Mouse (Mus musculus): ENCODE results near the gene Rcn1.
A peak's percentile ranks its signal among the peaks of the same experiment; 100 is the strongest.

Gene Rcn1

GRCm38 (mm10) chr2:105399085-105399891 is at the start of gene Rcn1:
TSS of gene Rcn1 (minus strand) at chr2:105399319.
- DNase-seq (ENCODE audit: low read depth) = peak; percentile 66

GRCm38 (mm10) chr2:105444072-105444471 is 45.0 kb upstream of the Rcn1 start:
- no peak for DNase-seq (ENCODE audit: low read depth)

- DNase-seq (ENCODE audit: low read depth) = no peak
Observed at GRCm38 (mm10) chr2:105439022-105439421, 39.9 kb upstream of the Rcn1 start.

GRCm38 (mm10) chr2:105438525-105438924 is 39.4 kb upstream of the Rcn1 start:
- no peak for DNase-seq (ENCODE audit: low read depth)

GRCm38 (mm10) chr2:105432927-105433326 is 33.8 kb upstream of the Rcn1 start:
- no peak for DNase-seq (ENCODE audit: low read depth)

GRCm38 (mm10) chr2:105430373-105430772 is 31.3 kb upstream of the Rcn1 start:
- DNase-seq (ENCODE audit: low read depth) = no peak

- DNase-seq (ENCODE audit: low read depth) = no peak
Observed at GRCm38 (mm10) chr2:105429899-105430298, 30.8 kb upstream of the Rcn1 start.

- DNase-seq (ENCODE audit: low read depth) = no peak
Observed at GRCm38 (mm10) chr2:105428467-105428866, 29.3 kb upstream of the Rcn1 start.

GRCm38 (mm10) chr2:105428029-105428428 is 28.9 kb upstream of the Rcn1 start:
- peak; percentile 62 for DNase-seq (ENCODE audit: low read depth)

GRCm38 (mm10) chr2:105427447-105427846 is 28.3 kb upstream of the Rcn1 start:
- no peak for DNase-seq (ENCODE audit: low read depth)

- no peak for DNase-seq (ENCODE audit: low read depth)
Observed at GRCm38 (mm10) chr2:105418629-105419227, 19.6 kb upstream of the Rcn1 start.

- no peak for DNase-seq (ENCODE audit: low read depth)
Observed at GRCm38 (mm10) chr2:105417663-105418062, 18.5 kb upstream of the Rcn1 start.

GRCm38 (mm10) chr2:105416660-105417348 is 17.7 kb upstream of the Rcn1 start:
- no peak for DNase-seq (ENCODE audit: low read depth)

GRCm38 (mm10) chr2:105416046-105416659 is 17.0 kb upstream of the Rcn1 start:
- DNase-seq (ENCODE audit: low read depth) = no peak

- DNase-seq (ENCODE audit: low read depth) = peak; percentile 35
Observed at GRCm38 (mm10) chr2:105414309-105414708, 15.2 kb upstream of the Rcn1 start.

GRCm38 (mm10) chr2:105409253-105409652 is 10.1 kb upstream of the Rcn1 start:
- DNase-seq (ENCODE audit: low read depth) = no peak

GRCm38 (mm10) chr2:105408511-105408910 is 9.4 kb upstream of the Rcn1 start:
- DNase-seq (ENCODE audit: low read depth) = no peak

GRCm38 (mm10) chr2:105402180-105402579 is 3.1 kb upstream of the Rcn1 start:
- no peak for DNase-seq (ENCODE audit: low read depth)

- no peak for DNase-seq (ENCODE audit: low read depth)
Observed at GRCm38 (mm10) chr2:105400558-105400957, 1.4 kb upstream of the Rcn1 start.

- DNase-seq (ENCODE audit: low read depth) = no peak
Observed at GRCm38 (mm10) chr2:105398636-105399084, 459 bp downstream of the Rcn1 start.

- no peak for DNase-seq (ENCODE audit: low read depth)
Observed at GRCm38 (mm10) chr2:105397446-105398211, 1.5 kb downstream of the Rcn1 start.

GRCm38 (mm10) chr2:105396066-105396465 is 3.1 kb downstream of the Rcn1 start:
- no peak for DNase-seq (ENCODE audit: low read depth)

Measured in c-Kit-positive CD71-positive TER-119-negative erythroid progenitor cells, embryonic 14.5 days (primary cell).